Mouse (Mus musculus) intestine, embryonic 14.5 days (tissue): ENCODE data around the gene Ybx2. TPM values are rescaled to one million over a fixed set of nuclear protein-coding genes. Genes with fewer than 3 reads are reported as not detected.
A peak's percentile ranks its signal among the peaks of the same experiment; 100 is the strongest.

ENCODE experiments used
- ATAC-seq: fragments of 200-750 bp; cut with Nextera tagmentation; replicated peaks from 2 replicates; pipeline ENCODE4 v1.8.0; 2017; ENCODE audit warnings: low read depth, moderate number of reproducible peaks, moderate TSS enrichment, moderate library complexity; ENCODE audit not compliant: low FRiP score, low TSS enrichment
- DNase-seq: peaks from one replicate; pipeline ENCODE4 v3.0.0-alpha.2; 2018; ENCODE audit warnings: low spot score
- H3K27ac ChIP-seq: fragments of 300-500 bp; sonication (generic); 2 replicates; pipeline ENCODE4 v1.5.1; 2014; ENCODE audit warnings: low read depth, mild to moderate bottlenecking, control low read depth
- H3K27me3 ChIP-seq: fragments of 300-500 bp; sonication (generic); replicated peaks from 2 replicates; pipeline ENCODE4 v1.6.1; 2014; ENCODE audit warnings: low read length, control low read depth; ENCODE audit not compliant: control insufficient read depth, insufficient read depth
- H3K36me3 ChIP-seq: fragments of 300-500 bp; sonication (generic); 2 replicates; pipeline ENCODE4 v1.6.1; 2014; ENCODE audit warnings: low read length, control low read depth; ENCODE audit not compliant: control insufficient read depth, insufficient read depth
- H3K4me1 ChIP-seq: fragments of 300-500 bp; sonication (generic); replicated peaks from 2 replicates; pipeline ENCODE4 v1.6.1; 2014; ENCODE audit warnings: low read length, control low read depth, mixed read lengths; ENCODE audit not compliant: control insufficient read depth, insufficient read depth
- H3K4me2 ChIP-seq: fragments of 300-500 bp; sonication (generic); 2 replicates; pipeline ENCODE4 v1.6.1; 2014; ENCODE audit warnings: low read length
- H3K4me3 ChIP-seq: fragments of 300-500 bp; sonication (generic); 2 replicates; pipeline ENCODE4 v1.5.1; 2014; ENCODE audit warnings: low read depth, low read length, control low read depth, mixed read lengths
- H3K9ac ChIP-seq: fragments of 300-500 bp; sonication (generic); 2 replicates; pipeline ENCODE4 v1.6.1; 2014; ENCODE audit warnings: mild to moderate bottlenecking, low read length
- H3K9me3 ChIP-seq: fragments of 300-500 bp; sonication (generic); 2 replicates; pipeline ENCODE4 v1.6.1; 2016; ENCODE audit warnings: low read length, control low read depth; ENCODE audit not compliant: control insufficient read depth
- WGBS: fragments of 180-500 bp; shearing (Covaris S2); extraction: QIAGEN DNeasy Blood & Tissue Kit; methylation state at CpG from one replicate; pipeline ENCODE4 v1.1.7; 2014; 5-methylcytosine and 5-hydroxymethylcytosine counted together
- polyA plus RNA-seq: library from polyadenylated mRNA; unstranded; fragments of >200 nt; fragmentation: Nextera tagmentation; extraction: Ambion mirVana; gene quantifications from 2 replicates; pipeline ENCODE4 v1.2.1, GENCODE M21; 2014

Ybx2 gene
- polyA plus RNA-seq, 1 experiment from 2014 or later, result 4.6 TPM

GRCm38 (mm10) chr11:69901993-69902392 lies 33.6 kb upstream of the Ybx2 start:
- under 1% methylated on average over 39 of the region's 39 CpGs for WGBS
- no peaks in the 10 kb centered on the region for H3K27me3 ChIP-seq
- H3K9me3 ChIP-seq, result no peaks in the 10 kb centered on the region
- ATAC-seq (peak; percentile 2; the same call in 1 of the 2 replicates), DNase-seq (no peak)
- peak overlapping the region; percentile 98 for H3K27ac ChIP-seq
- peaks cover 23% of the 10 kb centered on the region for H3K4me1 ChIP-seq
- peak overlapping the region; percentile 70 for H3K4me3 ChIP-seq
- peak overlapping the region; percentile 76 for H3K4me2 ChIP-seq
- peak overlapping the region; percentile 92 for H3K9ac ChIP-seq
- H3K36me3 ChIP-seq, result peaks cover 39% of the 10 kb centered on the region

- WGBS, result 85% methylated on average over 13 of the region's 13 CpGs
- H3K27me3 ChIP-seq, result no peaks in the 10 kb centered on the region
- peak overlapping the region; percentile 70 for H3K4me3 ChIP-seq
- peaks cover 23% of the 10 kb centered on the region for H3K4me1 ChIP-seq
- no peak overlapping the region for H3K27ac ChIP-seq
- DNase-seq, result no peak
- H3K9ac ChIP-seq, result peak overlapping the region; percentile 92; the same call in 1 of the 2 replicates
- H3K36me3 ChIP-seq, result peaks cover 49% of the 10 kb centered on the region
- ATAC-seq, result no peak
- H3K4me2 ChIP-seq, result peak overlapping the region; percentile 76
- H3K9me3 ChIP-seq, result no peaks in the 10 kb centered on the region
Observed at GRCm38 (mm10) chr11:69902972-69903371, 32.6 kb upstream of the Ybx2 start.

- Histone ChIP-seq H3K9me3 (no peaks in the 10 kb centered on the region), H3K27ac (no peak overlapping the region), H3K36me3 (peaks cover 62% of the 10 kb centered on the region), H3K4me3 (no peak overlapping the region), H3K4me1 (peaks cover 19% of the 10 kb centered on the region), H3K27me3 (no peaks in the 10 kb centered on the region), H3K4me2 (no peak overlapping the region), H3K9ac (no peak overlapping the region)
- no peak for DNase-seq
- WGBS, result 96% methylated on average over 9 of the region's 9 CpGs
- ATAC-seq, result no peak
Observed at GRCm38 (mm10) chr11:69904311-69904710, 31.3 kb upstream of the Ybx2 start.

- H3K9ac ChIP-seq, result no peak overlapping the region
- H3K36me3 ChIP-seq, result peaks cover 98% of the 10 kb centered on the region
- H3K27me3 ChIP-seq, result no peaks in the 10 kb centered on the region
- H3K4me2 ChIP-seq, result no peak overlapping the region
- H3K4me3 ChIP-seq, result no peak overlapping the region
- H3K27ac ChIP-seq, result no peak overlapping the region
- 95% methylated on average over 11 of the region's 11 CpGs for WGBS
- H3K9me3 ChIP-seq, result no peaks in the 10 kb centered on the region
- DNase-seq, result no peak
- no peaks in the 10 kb centered on the region for H3K4me1 ChIP-seq
- ATAC-seq, result no peak
Observed at GRCm38 (mm10) chr11:69908645-69909044, 27.0 kb upstream of the Ybx2 start.

- Histone ChIP-seq H3K4me2 (no peak overlapping the region), H3K36me3 (peaks cover 93% of the 10 kb centered on the region), H3K27me3 (no peaks in the 10 kb centered on the region), H3K9ac (no peak overlapping the region), H3K27ac (no peak overlapping the region), H3K4me1 (no peaks in the 10 kb centered on the region), H3K9me3 (no peaks in the 10 kb centered on the region), H3K4me3 (no peak overlapping the region)
- WGBS, result 86% methylated on average over 5 of the region's 5 CpGs
- no peak for DNase-seq
- ATAC-seq, result no peak
Observed at GRCm38 (mm10) chr11:69909174-69909573, 26.4 kb upstream of the Ybx2 start.

GRCm38 (mm10) chr11:69910177-69910576 lies 25.4 kb upstream of the Ybx2 start:
- whole genome bisulfite sequencing, result 94% methylated on average over 8 of the region's 8 CpGs
- DNase-seq, result no peak
- ATAC-seq, result no peak

GRCm38 (mm10) chr11:69910781-69911560 lies 24.6 kb upstream of the Ybx2 start:
- no peak overlapping the region for H3K9ac ChIP-seq
- no peaks in the 10 kb centered on the region for H3K27me3 ChIP-seq
- H3K27ac ChIP-seq, result no peak overlapping the region
- WGBS, result 90% methylated on average over 17 of the region's 17 CpGs
- H3K9me3 ChIP-seq, result no peaks in the 10 kb centered on the region
- H3K4me1 ChIP-seq, result peaks cover 8% of the 10 kb centered on the region
- no peak for ATAC-seq
- peaks cover 88% of the 10 kb centered on the region for H3K36me3 ChIP-seq
- H3K4me2 ChIP-seq, result no peak overlapping the region
- no peak for DNase-seq
- H3K4me3 ChIP-seq, result no peak overlapping the region

More at GRCm38 (mm10) chr11:69910177-69910576, 25.4 kb upstream of the Ybx2 start:
- Histone ChIP-seq H3K4me2 (no peak overlapping the region), H3K36me3 (peaks cover 88% of the 10 kb centered on the region), H3K9me3 (no peaks in the 10 kb centered on the region), H3K27ac (no peak overlapping the region), H3K9ac (no peak overlapping the region), H3K4me3 (no peak overlapping the region), H3K4me1 (peaks cover 7% of the 10 kb centered on the region), H3K27me3 (no peaks in the 10 kb centered on the region)

GRCm38 (mm10) chr11:69911701-69912100 lies 23.9 kb upstream of the Ybx2 start:
- Histone ChIP-seq H3K9me3 (no peaks in the 10 kb centered on the region), H3K4me2 (no peak overlapping the region), H3K27me3 (no peaks in the 10 kb centered on the region), H3K36me3 (peaks cover 88% of the 10 kb centered on the region), H3K9ac (no peak overlapping the region), H3K4me3 (no peak overlapping the region), H3K4me1 (peaks cover 8% of the 10 kb centered on the region), H3K27ac (no peak overlapping the region)
- ATAC-seq (no peak), DNase-seq (no peak)
- 90% methylated on average over 6 of the region's 6 CpGs for WGBS
